Mouse (Mus musculus) bone marrow, adult 2 months (tissue): ENCODE results near the gene Myl4.

Source experiments
- CTCF ChIP-seq: fragments of 200-500 bp; IDR thresholded peaks from 2 replicates; pipeline ENCODE4 v1.5.1; 2011; ENCODE audit warnings: low read length, control low read depth; ENCODE audit not compliant: control insufficient read depth, insufficient read depth
- POLR2A ChIP-seq: fragments of 200-500 bp; IDR thresholded peaks from 2 replicates; pipeline ENCODE4 v1.6.1; 2011; ENCODE audit warnings: low read depth, mild to moderate bottlenecking, control low read depth, low read length, borderline replicate concordance; ENCODE audit not compliant: control insufficient read depth

DNA sequence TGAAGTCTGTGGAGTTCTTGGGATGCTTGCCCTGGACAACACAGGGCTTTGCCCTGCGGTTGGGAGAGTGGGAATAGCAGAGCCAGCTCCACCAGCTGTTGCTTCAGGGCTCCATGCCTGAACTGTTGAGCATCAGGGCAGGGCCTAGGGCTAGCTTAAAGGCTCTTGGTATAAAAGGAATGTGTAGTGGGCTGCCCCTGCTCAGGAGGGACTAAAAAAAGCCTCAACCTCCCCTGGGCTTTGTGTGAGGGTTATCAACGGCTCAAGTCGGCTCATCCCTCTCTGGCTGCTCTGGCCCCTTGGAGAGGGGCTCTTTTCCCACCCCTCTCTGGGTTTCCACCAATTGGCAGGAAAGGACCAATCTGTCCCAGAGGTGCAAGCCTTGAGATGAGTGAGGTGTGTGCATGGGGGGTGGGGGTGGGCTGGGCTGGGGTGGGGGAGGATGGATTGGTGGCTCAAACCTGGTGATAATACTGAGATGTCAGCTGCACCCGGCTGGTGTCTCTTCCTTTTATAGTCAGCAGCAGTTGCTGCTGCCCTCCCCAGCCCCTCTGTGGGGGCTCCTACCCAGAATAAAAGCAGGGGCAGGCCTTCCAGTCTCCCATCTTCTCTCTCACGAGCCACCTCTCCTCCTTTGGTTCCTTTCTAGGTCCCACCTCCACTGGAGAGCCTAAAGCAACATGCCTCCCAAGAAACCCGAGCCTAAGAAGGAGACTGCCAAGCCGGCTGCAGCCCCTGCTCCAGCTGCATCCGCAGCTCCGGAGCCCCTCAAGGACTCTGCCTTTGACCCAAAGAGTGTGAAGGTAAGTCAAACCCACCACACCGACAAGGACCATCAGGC is 26.5 kb downstream of the Myl4 start:
- TF ChIP-seq POLR2A (no peak), CTCF (no peak)
